Mouse (Mus musculus): ENCODE measurements around the gene Stam2.

The Stam2 gene

GRCm38 (mm10) chr2:52651547-52651946 is 90.5 kb downstream of the Stam2 start:
- no peak for DNase-seq (ENCODE audit: low spot score)

GRCm38 (mm10) chr2:52647255-52647998 is 94.7 kb downstream of the Stam2 start:
- DNase-seq (ENCODE audit: low spot score): no peak

GRCm38 (mm10) chr2:52643657-52644056 is 98.4 kb downstream of the Stam2 start:
- DNase-seq (ENCODE audit: low spot score): no peak

Measured in ovary, postnatal 14 days (tissue).